Mouse (Mus musculus): Measurements from ENCODE around the gene Top2a.
A peak's percentile ranks its signal among the peaks of the same experiment; 100 is the strongest.

Gene Top2a

GRCm38 (mm10) chr11:99023500-99024467, at the start of gene Top2a:
Gene Top2a (minus strand): TSS chr11:99024189.
- DNase-seq (ENCODE audit: low spot score) = no peak

- DNase-seq (ENCODE audit: low spot score) = no peak
Measured at GRCm38 (mm10) chr11:99073781-99074180, 49.8 kb upstream of the Top2a start.

- DNase-seq (ENCODE audit: low spot score) = no peak
Measured at GRCm38 (mm10) chr11:99071866-99072265, 47.9 kb upstream of the Top2a start.

GRCm38 (mm10) chr11:99068455-99068854, 44.5 kb upstream of the Top2a start:
- no peak for DNase-seq (ENCODE audit: low spot score)

GRCm38 (mm10) chr11:99067591-99067990, 43.6 kb upstream of the Top2a start:
- DNase-seq (ENCODE audit: low spot score) = no peak

GRCm38 (mm10) chr11:99065979-99066378, 42.0 kb upstream of the Top2a start:
- DNase-seq (ENCODE audit: low spot score) = peak; percentile 41

GRCm38 (mm10) chr11:99065353-99065752, 41.4 kb upstream of the Top2a start:
- no peak for DNase-seq (ENCODE audit: low spot score)

- no peak for DNase-seq (ENCODE audit: low spot score)
Measured at GRCm38 (mm10) chr11:99063406-99064131, 39.6 kb upstream of the Top2a start.

- DNase-seq (ENCODE audit: low spot score) = no peak
Measured at GRCm38 (mm10) chr11:99062661-99063060, 38.7 kb upstream of the Top2a start.

- no peak for DNase-seq (ENCODE audit: low spot score)
Measured at GRCm38 (mm10) chr11:99060435-99060834, 36.4 kb upstream of the Top2a start.

- DNase-seq (ENCODE audit: low spot score) = no peak
Measured at GRCm38 (mm10) chr11:99055571-99056452, 31.8 kb upstream of the Top2a start.

- DNase-seq (ENCODE audit: low spot score) = no peak
Measured at GRCm38 (mm10) chr11:99055143-99055542, 31.2 kb upstream of the Top2a start.

- no peak for DNase-seq (ENCODE audit: low spot score)
Measured at GRCm38 (mm10) chr11:99047643-99048042, 23.7 kb upstream of the Top2a start.

- peak; percentile 32 for DNase-seq (ENCODE audit: low spot score)
Measured at GRCm38 (mm10) chr11:99047120-99047519, 23.1 kb upstream of the Top2a start.

GRCm38 (mm10) chr11:99045159-99045889, 21.3 kb upstream of the Top2a start:
- DNase-seq (ENCODE audit: low spot score) = no peak

GRCm38 (mm10) chr11:99044306-99044705, 20.3 kb upstream of the Top2a start:
- DNase-seq (ENCODE audit: low spot score) = no peak

- no peak for DNase-seq (ENCODE audit: low spot score)
Measured at GRCm38 (mm10) chr11:99043632-99044031, 19.6 kb upstream of the Top2a start.

- no peak for DNase-seq (ENCODE audit: low spot score)
Measured at GRCm38 (mm10) chr11:99042834-99043431, 18.9 kb upstream of the Top2a start.

GRCm38 (mm10) chr11:99041841-99042780, 18.1 kb upstream of the Top2a start:
- DNase-seq (ENCODE audit: low spot score) = no peak
